Mouse (Mus musculus): ENCODE data around the gene Spryd3.

Spryd3 gene

GRCm38 (mm10) chr15:102146882-102147281 is 10.8 kb upstream of the Spryd3 start:
- DNase-seq (ENCODE audit: low read depth), result no peak

GRCm38 (mm10) chr15:102146089-102146488 is 10.1 kb upstream of the Spryd3 start:
- no peak for DNase-seq (ENCODE audit: low read depth)

DNA sequence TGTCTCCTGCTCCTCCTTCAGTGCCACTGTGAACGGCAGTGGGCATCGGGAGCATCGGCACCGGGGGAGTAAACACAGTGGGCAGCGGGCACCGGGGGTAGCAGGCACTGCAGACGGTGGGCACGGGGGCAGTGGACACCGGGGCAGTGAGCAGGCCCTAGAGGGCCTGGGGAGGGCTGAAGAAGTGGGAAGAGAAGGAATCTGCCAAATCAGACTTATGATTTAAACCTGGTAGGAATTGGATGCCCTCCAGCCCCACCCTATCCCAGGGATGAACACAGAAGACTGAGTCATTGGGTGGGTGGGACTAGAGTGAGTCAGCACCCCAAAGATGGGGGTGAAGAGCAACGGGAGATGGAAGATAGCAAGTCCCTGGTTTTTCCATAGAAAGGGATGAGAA is 9.3 kb upstream of the Spryd3 start:
- DNase-seq (ENCODE audit: low read depth), result peak; percentile 40

GRCm38 (mm10) chr15:102144726-102145125 is 8.7 kb upstream of the Spryd3 start:
- no peak for DNase-seq (ENCODE audit: low read depth)

- DNase-seq (ENCODE audit: low read depth), result no peak
Measured at GRCm38 (mm10) chr15:102144274-102144711, 8.3 kb upstream of the Spryd3 start, which contains the start of gene Igfbp6. Gene Igfbp6, plus strand, starts transcription at chr15:102144362.

DNA sequence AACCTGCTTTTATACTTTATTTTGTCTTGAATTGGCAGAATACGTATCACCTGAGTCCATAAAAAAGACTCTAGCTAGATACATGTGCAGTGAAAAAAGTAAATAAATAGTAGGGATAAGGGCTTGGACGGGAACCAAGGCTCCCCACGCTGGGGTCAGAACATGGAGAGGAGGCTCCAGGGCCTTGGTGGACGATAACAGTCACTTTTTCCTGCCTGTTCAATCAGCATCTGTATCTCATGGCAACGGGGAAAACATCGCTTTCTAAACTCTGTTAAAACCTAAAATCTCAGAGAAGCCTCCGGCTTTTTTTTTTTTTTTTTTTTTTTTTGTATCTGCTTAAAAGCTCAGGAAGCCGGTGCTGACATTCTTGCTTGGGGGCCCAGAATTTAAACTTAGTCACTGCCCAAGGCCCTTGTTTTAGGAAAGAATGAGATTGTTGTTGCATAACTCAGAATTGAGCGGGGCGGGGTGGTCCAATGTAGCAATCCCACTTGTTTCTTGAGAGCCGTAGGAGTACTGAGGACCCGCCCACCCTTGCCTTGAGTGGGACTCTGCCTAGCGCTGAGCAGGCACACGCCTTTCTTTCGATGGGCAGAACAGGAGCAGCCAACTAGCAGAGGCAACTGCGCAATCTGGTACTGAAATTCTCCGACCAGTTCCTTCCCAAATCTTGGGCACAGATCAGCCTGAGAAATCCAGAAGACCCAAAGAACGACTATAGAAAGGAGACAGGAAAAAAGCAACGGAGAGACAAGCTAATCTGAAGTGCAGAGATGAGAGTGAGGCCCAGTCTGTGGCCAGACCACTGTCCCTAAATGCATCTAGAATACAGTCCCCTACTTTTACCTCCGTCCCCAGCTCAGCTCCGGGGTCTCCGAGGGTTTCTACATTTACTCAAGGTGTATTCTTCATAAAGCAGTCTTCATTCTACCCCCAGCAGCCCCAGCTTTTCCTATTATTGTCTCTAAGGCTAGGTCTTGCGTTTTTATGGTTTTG is 7.2 kb upstream of the Spryd3 start:
- DNase-seq (ENCODE audit: low read depth), result peak; percentile 87

- no peak for DNase-seq (ENCODE audit: low read depth)
Measured at GRCm38 (mm10) chr15:102141120-102141519, 5.1 kb upstream of the Spryd3 start.

GRCm38 (mm10) chr15:102135522-102136128 is 409 bp downstream of the Spryd3 start:
- no peak for DNase-seq (ENCODE audit: low read depth)

GRCm38 (mm10) chr15:102134709-102135108 is 1.3 kb downstream of the Spryd3 start:
- DNase-seq (ENCODE audit: low read depth), result no peak

DNA sequence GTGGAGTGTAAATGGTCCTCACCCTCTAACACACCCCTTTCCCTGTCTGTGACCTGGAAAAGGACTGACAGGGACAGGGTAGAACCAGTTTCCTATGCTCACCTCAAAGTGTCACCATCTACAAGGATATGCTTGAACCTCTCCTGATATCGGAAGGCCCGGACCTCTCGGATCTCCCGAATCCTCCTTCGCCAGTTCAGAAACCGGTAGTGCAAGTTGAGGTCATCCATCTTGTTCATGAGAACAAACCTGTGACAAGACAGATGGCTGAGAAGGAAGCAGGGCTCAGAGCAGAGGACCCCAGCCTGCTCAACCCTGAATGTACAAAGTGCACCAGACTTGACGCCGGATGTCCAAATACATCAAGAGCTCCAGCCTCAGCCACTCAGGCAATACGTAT is 2.7 kb downstream of the Spryd3 start:
- no peak for DNase-seq (ENCODE audit: low read depth)

- no peak for DNase-seq (ENCODE audit: low read depth)
Measured at GRCm38 (mm10) chr15:102126303-102126702, 9.7 kb downstream of the Spryd3 start.

DNA sequence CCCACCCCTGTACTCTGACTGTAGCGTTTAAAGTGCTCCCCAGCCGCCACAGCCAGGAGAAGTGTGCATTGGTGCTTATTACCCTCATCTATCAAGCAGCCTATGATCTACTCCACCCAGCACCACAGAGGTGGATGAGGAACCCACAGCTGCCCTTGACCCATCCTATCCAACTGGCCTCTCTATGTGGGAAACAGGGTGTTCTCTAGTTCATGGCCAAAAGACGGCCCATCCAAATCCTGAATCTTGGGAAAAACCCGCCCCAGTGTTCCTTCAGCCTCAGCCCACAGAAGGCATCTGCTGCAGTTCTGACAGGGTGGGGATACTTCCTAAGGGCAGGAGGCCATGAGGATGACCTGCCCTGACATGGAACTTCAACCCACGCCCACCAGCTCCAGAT is 15.5 kb downstream of the Spryd3 start:
- DNase-seq (ENCODE audit: low read depth), result no peak

GRCm38 (mm10) chr15:102119831-102120170 is 16.2 kb downstream of the Spryd3 start:
- DNase-seq (ENCODE audit: low read depth), result no peak

- DNase-seq (ENCODE audit: low read depth), result no peak
Measured at GRCm38 (mm10) chr15:102119121-102119830, 16.8 kb downstream of the Spryd3 start.

DNA sequence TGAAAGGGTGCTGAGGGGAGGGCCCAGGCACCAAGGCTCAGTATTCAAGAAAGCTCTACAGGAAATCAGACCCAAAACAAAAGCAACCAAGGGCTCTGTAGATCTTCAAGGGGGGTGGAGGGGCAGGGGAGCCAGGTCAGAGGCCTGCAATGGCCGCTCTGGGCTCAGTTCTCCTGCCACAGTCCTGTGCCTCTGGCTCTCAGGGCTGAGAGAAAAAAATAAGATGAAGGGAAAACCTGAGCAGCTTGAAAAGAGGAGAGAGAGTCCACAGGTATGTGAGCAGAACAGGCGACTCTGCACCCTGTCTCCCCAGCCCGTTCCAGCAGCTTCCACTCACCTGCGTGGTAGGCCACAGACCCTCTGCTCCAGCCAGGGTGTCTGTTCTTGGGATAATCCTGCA is 17.4 kb downstream of the Spryd3 start:
- DNase-seq (ENCODE audit: low read depth), result no peak

DNA sequence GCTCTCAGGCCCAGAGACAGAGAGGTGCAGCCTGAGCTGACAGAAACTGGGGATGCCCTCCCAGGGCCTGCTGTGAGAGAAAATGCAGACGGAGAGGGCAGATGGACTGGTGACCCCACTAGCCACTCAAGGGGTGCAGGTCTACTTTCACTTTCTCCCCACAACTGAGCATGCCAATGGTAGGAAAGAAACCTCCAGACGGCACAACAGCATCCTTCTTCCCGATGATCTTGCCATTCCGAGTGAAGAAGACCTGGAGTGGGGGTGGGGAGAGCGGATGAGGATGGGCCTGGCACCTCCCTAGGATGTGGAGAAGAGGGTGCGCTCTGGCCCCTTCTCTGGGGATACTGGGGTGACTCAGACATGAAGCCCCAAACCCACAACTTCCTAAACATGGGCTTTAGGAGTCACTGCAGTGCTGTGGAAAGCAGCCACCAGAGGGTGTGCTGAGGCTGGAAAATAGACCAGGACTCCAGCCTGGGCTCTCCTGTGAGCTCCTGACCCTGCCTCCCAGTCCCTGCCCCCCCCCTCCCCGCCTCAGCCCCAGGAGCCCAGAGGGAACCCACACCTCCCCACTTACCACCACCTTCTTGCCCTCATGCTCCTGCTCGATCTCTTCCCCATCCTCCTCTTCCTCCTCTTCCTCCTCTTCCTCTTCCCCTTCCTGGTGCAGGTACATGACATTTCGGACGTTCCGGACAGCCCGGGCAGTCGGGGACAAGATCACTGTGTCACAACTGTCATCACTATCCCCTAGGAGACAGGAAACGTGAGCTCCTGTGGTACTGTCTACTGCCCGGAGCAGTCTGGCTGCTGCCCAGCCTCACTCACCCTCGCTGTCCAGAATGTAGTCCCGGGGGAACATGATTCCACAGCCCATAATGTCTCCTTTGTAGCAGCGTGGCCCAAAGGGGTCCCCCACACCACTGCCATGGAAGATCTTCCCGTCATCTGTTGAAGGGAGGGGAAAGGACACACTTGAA is 18.3 kb downstream of the Spryd3 start:
- no peak for DNase-seq (ENCODE audit: low read depth)

- no peak for DNase-seq (ENCODE audit: low read depth)
Measured at GRCm38 (mm10) chr15:102116753-102117415, 19.1 kb downstream of the Spryd3 start.

GRCm38 (mm10) chr15:102115731-102116231 is 20.3 kb downstream of the Spryd3 start:
- DNase-seq (ENCODE audit: low read depth), result no peak

GRCm38 (mm10) chr15:102114651-102115260 is 21.3 kb downstream of the Spryd3 start:
- DNase-seq (ENCODE audit: low read depth), result no peak

GRCm38 (mm10) chr15:102113674-102114073 is 22.4 kb downstream of the Spryd3 start:
- DNase-seq (ENCODE audit: low read depth), result no peak

All from fibroblast of lung, adult 2 months (primary cell).